Mouse (Mus musculus) MEL (cell line): Measurements from ENCODE around the gene Macf1. TPM values are rescaled to one million over a fixed set of nuclear protein-coding genes. Genes with fewer than 3 reads are reported as not detected.

Experiments
- DNase-seq: peaks from one replicate; pipeline ENCODE4 v3.0.0; 2011; ENCODE audit warnings: low read depth, low spot score
- H3K27ac ChIP-seq: 2 replicates; pipeline ENCODE4 v1.5.1; 2012; ENCODE audit warnings: low read depth, mild to moderate bottlenecking, control low read depth, low read length, moderate library complexity; ENCODE audit not compliant: control insufficient read depth
- H3K27me3 ChIP-seq, 2 experiments: fragments of 150-350 bp in 1 of 2; sonication (generic) in 1 of 2; 2 replicates each; pipeline ENCODE4 v1.6.1; 2012; ENCODE audit warnings: low read length in 2 of 2, mild to moderate bottlenecking in 2 of 2, improper control_type of control experiment in 1 of 2, moderate library complexity in 1 of 2; ENCODE audit not compliant: insufficient read depth in 2 of 2, control insufficient read depth in 1 of 2
- H3K36me3 ChIP-seq, 2 experiments: 2 replicates each; pipeline ENCODE4 v1.6.1; 2012 to 2014; ENCODE audit warnings: low read length in 2 of 2, improper control_type of control experiment in 1 of 2, inconsistent platforms in 1 of 2, mild to moderate bottlenecking in 1 of 2; ENCODE audit not compliant: insufficient read depth in 2 of 2, control insufficient read depth in 1 of 2
- H3K4me1 ChIP-seq, 2 experiments: fragments of 150-350 bp in 1 of 2; sonication (generic) in 1 of 2; 2 replicates each; pipeline ENCODE4 v1.6.1; 2012; ENCODE audit warnings: low read length in 2 of 2, improper control_type of control experiment in 1 of 2, mild to moderate bottlenecking in 1 of 2; ENCODE audit not compliant: insufficient read depth in 2 of 2, control insufficient read depth in 1 of 2
- H3K4me3 ChIP-seq, 2 experiments: fragments of 150-350 bp in 1 of 2; sonication (generic) in 1 of 2; 2 replicates each; pipeline ENCODE4 v1.5.1; 2012; ENCODE audit warnings: low read depth in 2 of 2, low read length in 2 of 2, mild to moderate bottlenecking in 2 of 2, moderate library complexity in 2 of 2, control low read depth in 1 of 2, improper control_type of control experiment in 1 of 2; ENCODE audit not compliant: control insufficient read depth in 1 of 2, insufficient read depth in 1 of 2
- H3K79me2 ChIP-seq: 2 replicates; pipeline ENCODE4 v1.6.1; 2012; ENCODE audit warnings: mild to moderate bottlenecking, low read length, moderate library complexity; ENCODE audit not compliant: control insufficient read depth, poor library complexity, insufficient read depth
- H3K9ac ChIP-seq: 2 replicates; pipeline ENCODE4 v1.6.1; 2012; ENCODE audit warnings: low read depth, mild to moderate bottlenecking, control low read depth, low read length, moderate library complexity; ENCODE audit not compliant: control insufficient read depth, poor library complexity, severe bottlenecking
- H3K9me3 ChIP-seq: fragments of 150-350 bp; sonication (generic); replicated peaks from 2 replicates; pipeline ENCODE4 v1.6.1; 2012; ENCODE audit warnings: mild to moderate bottlenecking, low read length, improper control_type of control experiment, moderate library complexity; ENCODE audit not compliant: insufficient read depth
- CHD1 ChIP-seq: IDR thresholded peaks from 2 replicates; pipeline ENCODE4 v1.6.1; 2012; ENCODE audit warnings: low read depth, mild to moderate bottlenecking, inconsistent platforms, low read length, improper control_type of control experiment
- EP300 ChIP-seq, 2 experiments: IDR thresholded peaks; 2 replicates each; pipeline ENCODE4 v1.6.1; 2011; ENCODE audit warnings: improper control_type of control experiment in 2 of 2, low read length in 2 of 2, low read depth in 1 of 2, mild to moderate bottlenecking in 1 of 2
- ETS1 ChIP-seq: IDR thresholded peaks from 2 replicates; pipeline ENCODE4 v1.6.1; 2012; ENCODE audit warnings: low read depth, mild to moderate bottlenecking, inconsistent platforms, low read length, improper control_type of control experiment, moderate library complexity
- GATA1 ChIP-seq: IDR thresholded peaks from 2 replicates; pipeline ENCODE4 v1.6.1; 2011; ENCODE audit warnings: low read depth, low read length, improper control_type of control experiment
- HCFC1 ChIP-seq: IDR thresholded peaks from 2 replicates; pipeline ENCODE4 v1.6.1; 2012; ENCODE audit warnings: low read depth, mild to moderate bottlenecking, inconsistent platforms, low read length, improper control_type of control experiment, moderate library complexity
- KAT2A ChIP-seq: conservative IDR thresholded peaks from 2 replicates; pipeline ENCODE4 v1.6.1; 2012; ENCODE audit warnings: low read depth, low read length, improper control_type of control experiment, inconsistent platforms
- MAZ ChIP-seq: IDR thresholded peaks from 2 replicates; pipeline ENCODE4 v1.6.1; 2012; ENCODE audit warnings: low read depth, mild to moderate bottlenecking, inconsistent platforms, low read length, improper control_type of control experiment
- MXI1 ChIP-seq: IDR thresholded peaks from 2 replicates; pipeline ENCODE4 v1.6.1; 2011; ENCODE audit warnings: mild to moderate bottlenecking, low read depth, low read length, improper control_type of control experiment
- MYC ChIP-seq: IDR thresholded peaks from 2 replicates; pipeline ENCODE4 v1.6.1; 2011; ENCODE audit warnings: low read depth, mild to moderate bottlenecking, low read length, improper control_type of control experiment, moderate library complexity
- NELFE ChIP-seq: IDR thresholded peaks from 2 replicates; pipeline ENCODE4 v1.6.1; 2011; ENCODE audit warnings: low read depth, low read length, improper control_type of control experiment
- POLR2AphosphoS2 ChIP-seq: IDR thresholded peaks from 2 replicates; pipeline ENCODE4 v1.6.1; 2011; ENCODE audit warnings: low read length, improper control_type of control experiment
- POLR2AphosphoS5 ChIP-seq: IDR thresholded peaks from 2 replicates; pipeline ENCODE4 v1.6.1; 2012; ENCODE audit warnings: low read depth, borderline replicate concordance, mild to moderate bottlenecking, inconsistent platforms, low read length, moderate library complexity, mixed read lengths
- TBP ChIP-seq: IDR thresholded peaks from 2 replicates; pipeline ENCODE4 v1.8.0; 2011; ENCODE audit warnings: low read depth, low read length, improper control_type of control experiment
- USF1 ChIP-seq: IDR thresholded peaks from 2 replicates; pipeline ENCODE4 v1.6.1; 2014; ENCODE audit warnings: low read depth, mild to moderate bottlenecking, inconsistent platforms, low read length, improper control_type of control experiment, moderate library complexity
- ZC3H11A ChIP-seq: IDR thresholded peaks from 2 replicates; pipeline ENCODE4 v1.6.1; 2012; ENCODE audit warnings: low read depth, mild to moderate bottlenecking, inconsistent platforms, low read length, improper control_type of control experiment
- ZKSCAN1 ChIP-seq: IDR thresholded peaks from 2 replicates; pipeline ENCODE4 v1.6.1; 2012; ENCODE audit warnings: low read depth, mild to moderate bottlenecking, inconsistent platforms, low read length, improper control_type of control experiment, moderate library complexity
- ZMIZ1 ChIP-seq: IDR thresholded peaks from 2 replicates; pipeline ENCODE4 v1.6.1; 2012; ENCODE audit warnings: low read depth, mild to moderate bottlenecking, inconsistent platforms, low read length, improper control_type of control experiment, moderate library complexity
- polyA plus RNA-seq, 2 experiments: library from polyadenylated mRNA; stranded (reverse) in 1 of 2; unstranded in 1 of 2; fragments of >175 nt in 1 of 2; fragments of >200 nt in 1 of 2; gene quantifications; 2 replicates each; pipeline versions ENCODE4 v1.2.1 to v1.2.4; 2012; ENCODE audit warnings: low replicate concordance in 2 of 2, low read depth in 1 of 2; ENCODE audit not compliant: insufficient read length in 2 of 2, insufficient read depth in 1 of 2, missing spikeins in 1 of 2
- total RNA-seq: library from RNA; depleted of rRNA; stranded (reverse); fragments of 300-350 nt; gene quantifications from 2 replicates; pipeline ENCODE4 v1.2.3, GENCODE M21; 2012

The Macf1 gene
- total and polyA plus RNA-seq, 3 experiments: 18.5 to 71.4 (median 60.8) TPM

DNA sequence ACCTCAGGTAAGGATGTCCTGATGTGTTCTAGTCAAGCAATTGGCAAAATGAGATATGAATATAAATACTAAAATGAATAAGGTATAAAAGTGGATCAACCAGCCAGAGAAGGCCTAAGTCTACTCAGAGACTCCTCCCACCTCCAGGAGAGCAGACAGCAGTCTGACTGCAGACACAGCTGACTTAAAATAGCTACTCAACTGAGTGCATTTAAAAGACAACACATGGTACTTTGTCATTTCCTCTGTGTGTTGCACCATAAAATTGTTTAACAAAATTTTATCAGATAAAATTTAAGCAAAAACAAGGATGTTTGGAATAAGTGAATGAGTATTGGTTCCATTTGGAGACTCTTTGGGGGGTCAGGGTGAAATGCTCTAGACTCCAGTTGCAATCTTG is 67.7 kb downstream of the Macf1 start:
- peak; percentile 13 for DNase-seq
- no peak overlapping the region for H3K27ac ChIP-seq
- peaks cover 2 to 4% of the 10 kb centered on the region in 2 experiments; a peak in 2 of 4 replicates for H3K4me1 ChIP-seq
- no peaks in the 10 kb centered on the region for H3K27me3 ChIP-seq
- no peaks in the 10 kb centered on the region for H3K9me3 ChIP-seq
- no peak overlapping the region for H3K4me3 ChIP-seq
- TF ChIP-seq EP300 (IDR thresholded peaks at IDR 0.05; ENCODE audit: low read depth in 1 of 2, low read length in 2 of 2) (no peak), ZC3H11A (no peak), ZKSCAN1 (no peak), KAT2A (no peak), CHD1 (no peak), POLR2AphosphoS2 (no peak), GATA1 (no peak), HCFC1 (no peak), MXI1 (no peak), TBP (no peak), NELFE (no peak), ETS1 (no peak), MAZ (no peak)
- H3K36me3 ChIP-seq: peaks cover 0 to 7% of the 10 kb centered on the region in 2 experiments; a peak in 2 of 4 replicates
- H3K9ac ChIP-seq: no peak overlapping the region
- H3K79me2 ChIP-seq: no peaks in the 10 kb centered on the region

DNA sequence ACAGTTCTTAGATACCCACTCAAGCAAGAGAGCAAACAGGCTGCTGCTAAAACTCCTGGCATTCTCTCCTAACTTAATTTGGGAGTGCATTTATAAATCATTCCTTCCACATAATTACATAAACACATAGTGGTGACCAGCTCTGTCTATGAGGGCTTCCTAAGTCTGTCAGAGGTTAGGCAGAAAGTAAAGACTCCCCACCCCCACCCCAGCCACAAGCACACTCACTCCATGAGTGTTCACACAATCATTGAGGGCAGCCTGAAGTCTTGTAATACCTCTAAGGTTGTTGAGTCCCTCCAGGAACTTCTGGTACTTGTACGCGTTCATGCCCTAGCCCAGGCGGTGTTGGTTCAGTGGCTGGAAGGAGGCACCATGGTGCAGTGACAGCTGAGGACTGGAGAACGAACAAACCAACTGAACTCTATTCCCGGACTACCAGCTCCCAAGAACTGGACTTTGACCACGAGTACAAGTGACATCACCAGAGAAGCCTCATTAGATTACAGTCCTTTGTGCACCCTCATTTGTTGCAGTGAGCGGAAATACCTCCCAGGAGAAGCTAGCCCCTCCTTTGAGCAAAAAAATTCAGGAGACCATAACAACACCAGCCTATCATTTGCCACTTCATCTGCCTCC is 70.7 kb downstream of the Macf1 start:
- H3K4me3 ChIP-seq: no peak overlapping the region
- peaks cover 2 to 7% of the 10 kb centered on the region in 2 experiments; a peak in 2 of 4 replicates for H3K4me1 ChIP-seq
- H3K9ac ChIP-seq: no peak overlapping the region
- no peak for DNase-seq
- TF ChIP-seq USF1 (no peak), HCFC1 (no peak), POLR2AphosphoS5 (no peak), ZMIZ1 (no peak), MYC (no peak)
- H3K27me3 ChIP-seq: no peaks in the 10 kb centered on the region
- H3K9me3 ChIP-seq: no peaks in the 10 kb centered on the region
- peaks cover 0 to 7% of the 10 kb centered on the region in 2 experiments; a peak in 2 of 4 replicates for H3K36me3 ChIP-seq
- H3K79me2 ChIP-seq: no peaks in the 10 kb centered on the region
- H3K27ac ChIP-seq: no peak overlapping the region
